Mouse (Mus musculus) intestine, postnatal 0 days (tissue): ENCODE results near the gene Lrrc3c. TPM values are rescaled to one million over a fixed set of nuclear protein-coding genes. Genes with fewer than 3 reads are reported as not detected.
"Not testable (repeated sequence)": the region's sequence is repeated elsewhere in the genome, so short reads cannot be mapped to it uniquely, and the experiment has no call there.

Experiments used
- ATAC-seq: fragments of 200-750 bp; cut with Nextera tagmentation; 2 replicates; pipeline ENCODE4 v1.8.0; 2017; ENCODE audit warnings: mild to moderate bottlenecking, moderate TSS enrichment, moderate library complexity
- H3K27ac ChIP-seq: fragments of 300-500 bp; sonication (generic); 2 replicates; pipeline ENCODE4 v1.5.1; 2014; ENCODE audit warnings: mild to moderate bottlenecking, low read depth, low read length, moderate library complexity
- H3K27me3 ChIP-seq: fragments of 300-500 bp; sonication (generic); replicated peaks from 2 replicates; pipeline ENCODE4 v1.6.1; 2014; ENCODE audit warnings: low read length, mixed read lengths; ENCODE audit not compliant: control insufficient read depth, insufficient read depth
- H3K36me3 ChIP-seq: fragments of 300-500 bp; sonication (generic); 2 replicates; pipeline ENCODE4 v1.6.1; 2014; ENCODE audit warnings: mild to moderate bottlenecking, moderate library complexity; ENCODE audit not compliant: control insufficient read depth, insufficient read depth
- H3K4me1 ChIP-seq: fragments of 300-500 bp; sonication (generic); replicated peaks from 2 replicates; pipeline ENCODE4 v1.6.1; 2014; ENCODE audit warnings: antibody characterized with exemption, low read length, mixed read lengths; ENCODE audit not compliant: control insufficient read depth, insufficient read depth
- H3K4me2 ChIP-seq: fragments of 300-500 bp; sonication (generic); replicated peaks from 2 replicates; pipeline ENCODE4 v1.6.1; 2014; ENCODE audit warnings: low read depth, mild to moderate bottlenecking, moderate library complexity
- H3K4me3 ChIP-seq: fragments of 300-500 bp; sonication (generic); 2 replicates; pipeline ENCODE4 v1.5.1; 2014; ENCODE audit warnings: low read depth, low read length
- H3K9ac ChIP-seq: fragments of 300-500 bp; sonication (generic); 2 replicates; pipeline ENCODE4 v1.6.1; 2014; ENCODE audit warnings: mild to moderate bottlenecking, low read depth, low read length
- H3K9me3 ChIP-seq: fragments of 300-500 bp; sonication (generic); 2 replicates; pipeline ENCODE4 v1.6.1; 2016; ENCODE audit warnings: mixed run types; ENCODE audit not compliant: control insufficient read depth
- CTCF ChIP-seq: sonication (generic); IDR thresholded peaks from 2 replicates; pipeline ENCODE4 v1.5.1; 2016; ENCODE audit warnings: low read depth, mild to moderate bottlenecking, control low read depth, antibody characterized with exemption, moderate library complexity
- WGBS: fragments of 180-500 bp; shearing (Covaris S2); extraction: QIAGEN DNeasy Blood & Tissue Kit; methylation state at CpG from one replicate; pipeline ENCODE4 v1.1.7; 2014; 5-methylcytosine and 5-hydroxymethylcytosine counted together
- polyA plus RNA-seq: library from polyadenylated mRNA; unstranded; fragments of >200 nt; fragmentation: Nextera tagmentation; extraction: Ambion mirVana; gene quantifications from 2 replicates; pipeline ENCODE4 v1.2.1, GENCODE M21; 2015

Gene Lrrc3c
- polyA plus RNA-seq, 1 experiment from 2014 or later, result not detected

DNA sequence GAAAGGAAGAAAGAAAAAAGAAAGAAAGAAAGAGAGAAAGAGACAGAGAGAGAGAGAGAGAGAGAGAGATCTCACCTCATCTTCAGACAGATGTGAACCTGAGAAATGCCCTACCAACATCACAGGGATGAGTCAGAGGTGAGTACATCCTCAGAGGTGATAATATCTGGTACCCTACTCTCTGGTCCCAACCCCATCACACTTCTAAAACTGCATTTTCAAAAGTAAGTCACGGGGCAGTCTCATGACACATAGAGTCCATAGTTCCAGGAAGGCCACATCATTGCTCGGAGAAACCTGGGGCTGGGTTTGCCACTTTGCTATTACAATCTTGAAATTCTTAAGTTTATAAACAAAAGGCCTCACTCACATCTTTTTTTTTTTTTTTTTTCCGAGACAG, 2.1 kb upstream of the Lrrc3c start:
- WGBS, result 61% methylated on average over 3 of the region's 3 CpGs
- no peak overlapping the region for H3K9ac ChIP-seq
- H3K36me3 ChIP-seq, result no peaks in the 10 kb centered on the region
- H3K9me3 ChIP-seq, result no peaks in the 10 kb centered on the region
- no peak for ATAC-seq
- H3K27ac ChIP-seq, result no peak overlapping the region
- no peak overlapping the region for H3K4me2 ChIP-seq
- H3K4me1 ChIP-seq, result no peaks in the 10 kb centered on the region
- H3K4me3 ChIP-seq, result no peak overlapping the region
- no peak for TF ChIP-seq CTCF
- peaks cover 11% of the 10 kb centered on the region; the same call in 1 of the 2 replicates for H3K27me3 ChIP-seq

DNA sequence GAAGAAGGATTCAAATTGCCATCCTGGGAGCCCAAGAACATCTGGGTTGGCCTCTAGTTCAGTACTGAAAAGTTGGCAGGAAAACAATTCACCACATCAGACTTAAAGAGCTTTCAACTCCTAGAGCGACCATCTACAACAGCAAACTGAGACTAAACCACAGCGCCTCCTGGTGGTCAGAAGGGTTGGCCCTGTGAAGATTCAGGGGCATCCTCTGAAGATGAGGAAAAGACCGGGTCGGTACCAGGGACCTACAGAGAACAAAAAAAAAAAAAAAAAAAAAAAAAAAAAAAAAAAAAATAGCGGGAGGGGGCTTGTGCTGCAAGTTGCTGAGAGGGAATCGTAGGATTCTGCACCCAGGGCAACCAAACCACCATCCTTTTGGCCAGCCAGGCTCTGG, 728 bp upstream of the Lrrc3c start:
- no peak; the same call in 1 of the 2 replicates for ATAC-seq
- peak; percentile 84 for TF ChIP-seq CTCF
- no peak overlapping the region for H3K27ac ChIP-seq
- 35% methylated on average over 6 of the region's 6 CpGs for WGBS
- H3K4me1 ChIP-seq, result no peaks in the 10 kb centered on the region; the same call in 1 of the 2 replicates
- no peaks in the 10 kb centered on the region for H3K9me3 ChIP-seq
- H3K9ac ChIP-seq, result no peak overlapping the region
- no peak overlapping the region for H3K4me2 ChIP-seq
- H3K27me3 ChIP-seq, result peaks cover 11% of the 10 kb centered on the region; the same call in 1 of the 2 replicates
- no peak overlapping the region for H3K4me3 ChIP-seq
- no peaks in the 10 kb centered on the region for H3K36me3 ChIP-seq

DNA sequence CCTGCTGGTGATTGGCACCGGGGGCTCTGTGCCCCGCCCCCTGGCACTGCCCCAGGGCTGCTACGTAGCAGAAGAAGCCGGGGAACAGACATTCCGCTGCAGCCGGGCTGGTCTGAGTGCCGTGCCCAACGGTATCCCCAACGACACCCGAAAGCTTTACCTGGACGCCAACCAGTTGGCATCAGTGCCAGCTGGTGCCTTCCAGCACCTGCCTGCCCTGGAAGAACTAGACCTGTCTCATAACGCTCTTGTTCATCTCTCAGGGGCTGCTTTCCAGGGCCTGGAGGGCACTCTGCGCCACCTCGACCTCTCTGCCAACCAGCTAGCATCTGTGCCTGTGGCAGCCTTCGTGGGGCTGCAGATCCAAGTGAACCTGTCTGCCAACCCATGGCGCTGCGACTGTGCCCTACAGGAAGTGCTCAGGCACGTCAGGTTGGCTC, 780 bp downstream of the Lrrc3c start:
- 60% methylated on average over 18 of the region's 18 CpGs for WGBS
- Histone ChIP-seq H3K27ac (no peak overlapping the region), H3K4me2 (0 out of 2 replicates have a peak overlapping the region, but pooled peaks have one; percentile 9), H3K9ac (no peak overlapping the region), H3K4me1 (no peaks in the 10 kb centered on the region; the same call in 1 of the 2 replicates), H3K36me3 (no peaks in the 10 kb centered on the region), H3K4me3 (no peak overlapping the region), H3K9me3 (no peaks in the 10 kb centered on the region), H3K27me3 (peaks cover 11% of the 10 kb centered on the region; the same call in 1 of the 2 replicates)
- ATAC-seq, result no peak
- TF ChIP-seq CTCF, result no peak

DNA sequence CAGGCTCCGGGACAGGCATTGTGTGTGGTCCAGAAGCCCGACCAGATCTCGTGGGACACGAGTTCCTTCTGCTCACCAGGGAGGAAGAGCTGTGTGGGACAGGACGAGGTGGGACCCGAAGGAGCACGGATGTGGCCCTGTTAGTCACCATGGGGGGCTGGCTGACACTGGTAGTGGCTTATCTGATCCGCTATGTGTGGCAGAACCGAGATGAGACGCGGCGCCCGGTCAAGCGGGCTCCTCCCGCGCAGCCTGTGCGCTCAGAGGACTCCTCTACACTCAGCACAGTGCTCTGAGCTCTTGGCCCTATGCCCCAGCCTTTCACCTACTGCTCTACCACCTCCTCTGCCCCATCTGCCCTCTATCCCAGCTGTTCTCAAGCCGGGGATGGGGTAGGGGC, 1.2 kb downstream of the Lrrc3c start:
- H3K36me3 ChIP-seq, result no peaks in the 10 kb centered on the region
- H3K4me2 ChIP-seq, result 0 out of 2 replicates have a peak overlapping the region, but pooled peaks have one; percentile 9
- TF ChIP-seq CTCF, result no peak
- ATAC-seq, result no peak
- WGBS, result 40% methylated on average over 18 of the region's 18 CpGs
- no peak overlapping the region for H3K9ac ChIP-seq
- no peaks in the 10 kb centered on the region for H3K9me3 ChIP-seq
- H3K4me3 ChIP-seq, result no peak overlapping the region
- no peak overlapping the region for H3K27ac ChIP-seq
- H3K4me1 ChIP-seq, result no peaks in the 10 kb centered on the region; the same call in 1 of the 2 replicates
- H3K27me3 ChIP-seq, result peaks cover 11% of the 10 kb centered on the region; the same call in 1 of the 2 replicates

DNA sequence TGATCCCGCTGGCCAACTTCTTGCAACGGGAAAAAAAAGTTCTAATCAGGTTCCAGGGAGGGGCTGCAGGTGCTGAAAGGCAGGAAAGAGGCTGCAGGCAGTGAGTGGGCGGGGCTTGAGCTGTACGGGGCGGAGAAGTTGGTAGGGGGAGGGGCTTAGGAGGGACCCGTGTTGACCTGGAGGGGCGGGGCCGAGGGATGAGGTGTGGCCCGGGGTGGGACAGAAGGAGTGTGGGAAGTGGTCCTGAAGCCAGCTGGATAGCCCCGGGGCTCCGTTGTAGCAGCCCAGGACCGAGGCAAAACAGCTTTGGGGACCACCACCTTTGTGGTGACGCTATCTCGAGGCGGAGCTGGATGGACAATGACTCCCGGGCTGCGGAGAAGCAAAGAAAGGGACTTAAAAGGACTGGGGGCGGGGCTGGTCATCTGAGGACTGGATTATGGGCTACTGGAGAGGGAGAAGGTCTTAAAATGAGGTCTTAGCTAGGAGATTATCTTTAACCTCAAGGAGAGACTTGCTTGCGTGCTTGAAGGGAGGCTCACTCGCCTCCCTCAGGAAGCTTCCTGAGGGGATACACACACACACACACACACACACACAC, 4.1 kb downstream of the Lrrc3c start:
- H3K27me3 ChIP-seq, result peaks cover 11% of the 10 kb centered on the region; the same call in 1 of the 2 replicates
- H3K27ac ChIP-seq, result no peak overlapping the region
- H3K36me3 ChIP-seq, result no peaks in the 10 kb centered on the region
- H3K9me3 ChIP-seq, result no peaks in the 10 kb centered on the region
- H3K4me1 ChIP-seq, result no peaks in the 10 kb centered on the region; the same call in 1 of the 2 replicates
- H3K4me2 ChIP-seq, result peak overlapping the region; percentile 70
- H3K9ac ChIP-seq, result no peak overlapping the region
- no peak for TF ChIP-seq CTCF
- ATAC-seq, result peak; percentile 37
- WGBS, result 3% methylated on average over 20 of the region's 20 CpGs
- peak overlapping the region; percentile 29 for H3K4me3 ChIP-seq

DNA sequence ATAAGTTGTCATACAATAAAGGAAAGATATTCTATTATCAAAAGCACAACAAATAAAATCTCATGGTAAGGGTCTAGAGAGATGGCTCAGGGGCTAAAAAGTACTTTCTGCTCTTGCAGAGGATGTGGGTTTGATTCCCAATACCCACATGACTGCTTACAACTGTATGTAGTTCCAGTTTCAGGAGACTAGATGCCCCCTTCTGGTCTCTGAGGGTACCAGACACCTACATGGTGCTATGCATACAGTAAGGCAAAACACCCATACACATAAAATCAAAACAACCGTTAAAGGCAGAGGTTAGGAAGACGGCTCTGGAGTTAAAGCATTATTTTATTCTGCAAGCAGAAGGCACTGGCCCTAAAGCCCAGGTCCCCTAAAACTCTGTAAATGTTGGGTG, 5.9 kb downstream of the Lrrc3c start:
- peak; percentile 39; the same call in 1 of the 2 replicates for TF ChIP-seq CTCF
- Histone ChIP-seq H3K9ac (no peak overlapping the region), H3K4me1 (no peaks in the 10 kb centered on the region; the same call in 1 of the 2 replicates), H3K36me3 (no peaks in the 10 kb centered on the region), H3K9me3 (no peaks in the 10 kb centered on the region), H3K27ac (no peak overlapping the region), H3K27me3 (0 out of 2 replicates have a peak, but pooled peaks cover 6% of the 10 kb centered on the region), H3K4me2 (no peak overlapping the region), H3K4me3 (no peak overlapping the region)
- 79% methylated on average over 2 of the region's 2 CpGs for WGBS
- ATAC-seq, result no peak

DNA sequence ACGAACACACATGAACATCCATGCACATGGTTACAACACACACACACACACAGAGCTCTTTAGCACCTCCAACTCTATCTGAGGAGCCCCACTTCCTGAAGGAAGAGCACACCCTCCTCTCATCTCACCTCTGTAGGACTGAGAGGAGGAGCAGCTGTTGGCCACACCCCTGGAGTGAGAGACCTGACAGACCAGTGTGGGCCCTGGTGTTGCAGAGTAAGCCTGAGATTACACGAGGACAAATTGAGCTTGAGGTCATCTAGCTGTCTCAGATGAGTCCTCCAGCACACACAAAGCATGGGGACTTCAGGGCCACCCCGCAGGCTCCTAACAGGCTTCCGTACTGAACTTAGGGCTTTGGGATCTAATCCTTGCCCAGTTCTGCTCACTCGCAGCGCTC, 6.8 kb downstream of the Lrrc3c start:
- H3K36me3 ChIP-seq, H3K9ac ChIP-seq, H3K4me1 ChIP-seq, H3K4me3 ChIP-seq, H3K27ac ChIP-seq, H3K9me3 ChIP-seq, ATAC-seq, H3K4me2 ChIP-seq, H3K27me3 ChIP-seq: not testable (repeated sequence)
- WGBS, result 58% methylated on average over 6 of the region's 6 CpGs
